Mouse (Mus musculus) neural tube, embryonic 15.5 days (tissue): Measurements from ENCODE around the gene Cdhr3. TPM values are rescaled to one million over a fixed set of nuclear protein-coding genes. Genes with fewer than 3 reads are reported as not detected.

Experiments used
- ATAC-seq: fragments of 200-750 bp; cut with Nextera tagmentation; 2 replicates; pipeline ENCODE4 v1.8.0; 2017; ENCODE audit warnings: mild to moderate bottlenecking, moderate TSS enrichment, moderate library complexity; ENCODE audit not compliant: low FRiP score
- H3K27ac ChIP-seq: fragments of 300-500 bp; sonication (generic); replicated peaks from 2 replicates; pipeline ENCODE4 v1.5.1; 2015; ENCODE audit warnings: mild to moderate bottlenecking, inconsistent platforms
- H3K27me3 ChIP-seq: fragments of 300-500 bp; sonication (generic); replicated peaks from 2 replicates; pipeline ENCODE4 v1.6.1; 2015; ENCODE audit warnings: inconsistent platforms
- H3K36me3 ChIP-seq: fragments of 300-500 bp; sonication (generic); 2 replicates; pipeline ENCODE4 v1.6.1; 2015; ENCODE audit warnings: inconsistent platforms
- H3K4me1 ChIP-seq: fragments of 300-500 bp; sonication (generic); 2 replicates; pipeline ENCODE4 v1.6.1; 2015; ENCODE audit warnings: inconsistent platforms
- H3K4me2 ChIP-seq: fragments of 300-500 bp; sonication (generic); 2 replicates; pipeline ENCODE4 v1.6.1; 2015; ENCODE audit warnings: inconsistent platforms, mild to moderate bottlenecking, moderate library complexity
- H3K4me3 ChIP-seq: fragments of 300-500 bp; sonication (generic); replicated peaks from 2 replicates; pipeline ENCODE4 v1.5.1; 2015; ENCODE audit warnings: mild to moderate bottlenecking, inconsistent platforms
- H3K9ac ChIP-seq: fragments of 300-500 bp; sonication (generic); replicated peaks from 2 replicates; pipeline ENCODE4 v1.6.1; 2015; ENCODE audit warnings: mild to moderate bottlenecking, inconsistent platforms
- H3K9me3 ChIP-seq: fragments of 300-500 bp; sonication (generic); replicated peaks from 2 replicates; pipeline ENCODE4 v1.6.1; 2016; ENCODE audit warnings: inconsistent platforms
- WGBS: fragments of 180-500 bp; shearing (Covaris S2); methylation state at CpG from one replicate; pipeline ENCODE4 v1.1.7; 2015; ENCODE audit warnings: mixed read lengths; 5-methylcytosine and 5-hydroxymethylcytosine counted together
- polyA plus RNA-seq: library from polyadenylated mRNA; unstranded; fragments of >200 nt; fragmentation: Nextera tagmentation; extraction: Ambion mirVana; gene quantifications from 2 replicates; pipeline ENCODE4 v1.2.1, GENCODE M21; 2015

Cdhr3 gene
- polyA plus RNA-seq, 1 experiment from 2014 or later: 0.18 TPM

DNA sequence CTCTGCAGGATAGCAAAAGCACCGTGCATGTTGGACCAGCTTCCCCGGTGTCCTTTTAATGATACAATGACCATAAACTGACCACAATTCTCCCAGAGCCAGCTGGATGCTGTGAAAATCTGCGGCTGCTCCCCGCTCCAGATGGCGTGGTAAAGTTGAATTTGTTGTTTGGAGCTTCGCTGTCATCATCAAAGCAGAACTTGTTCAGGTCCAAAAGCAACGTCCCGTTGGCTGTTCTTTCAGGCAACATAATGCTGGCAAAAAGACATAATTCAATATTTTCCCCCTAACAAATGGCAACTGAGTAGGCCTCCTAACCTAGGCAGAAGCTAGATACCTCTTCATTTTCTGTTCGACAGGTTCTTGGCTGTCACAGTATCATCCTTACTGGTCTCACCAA, 39.4 kb downstream of the Cdhr3 start:
- no peak overlapping the region for H3K9ac ChIP-seq
- H3K9me3 ChIP-seq: no peaks in the 10 kb centered on the region
- H3K27ac ChIP-seq: no peak overlapping the region; the same call in 1 of the 2 replicates
- no peak for ATAC-seq
- H3K4me1 ChIP-seq: peaks cover 28% of the 10 kb centered on the region
- H3K27me3 ChIP-seq: no peaks in the 10 kb centered on the region
- H3K36me3 ChIP-seq: no peaks in the 10 kb centered on the region
- H3K4me3 ChIP-seq: no peak overlapping the region
- WGBS: 44% methylated on average over 9 of the region's 9 CpGs
- no peak overlapping the region for H3K4me2 ChIP-seq

DNA sequence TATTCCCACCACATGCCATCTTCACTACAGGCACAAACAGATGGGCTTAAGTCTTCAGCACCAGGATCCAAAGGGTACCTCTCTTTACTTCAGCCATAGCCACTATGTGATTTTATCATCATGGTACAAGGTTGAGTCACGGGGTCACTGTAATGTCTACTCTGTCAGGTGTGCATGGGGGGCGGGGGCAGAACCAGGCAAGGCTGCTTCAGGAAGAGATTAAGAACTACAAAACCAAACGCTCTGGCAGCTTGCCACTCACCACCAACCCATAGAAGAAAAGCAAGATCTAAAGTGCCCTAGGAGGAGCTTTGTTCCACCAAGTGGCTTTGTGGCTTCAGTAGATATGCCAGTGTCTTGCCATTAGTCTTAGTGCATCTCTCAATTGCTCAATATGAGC, 44.3 kb downstream of the Cdhr3 start:
- no peak for ATAC-seq
- Histone ChIP-seq H3K4me1 (peaks cover 24% of the 10 kb centered on the region), H3K4me3 (no peak overlapping the region), H3K36me3 (no peaks in the 10 kb centered on the region), H3K27me3 (no peaks in the 10 kb centered on the region), H3K9ac (no peak overlapping the region), H3K4me2 (no peak overlapping the region), H3K9me3 (no peaks in the 10 kb centered on the region), H3K27ac (no peak overlapping the region)
- 93% methylated on average over 3 of the region's 3 CpGs for WGBS

DNA sequence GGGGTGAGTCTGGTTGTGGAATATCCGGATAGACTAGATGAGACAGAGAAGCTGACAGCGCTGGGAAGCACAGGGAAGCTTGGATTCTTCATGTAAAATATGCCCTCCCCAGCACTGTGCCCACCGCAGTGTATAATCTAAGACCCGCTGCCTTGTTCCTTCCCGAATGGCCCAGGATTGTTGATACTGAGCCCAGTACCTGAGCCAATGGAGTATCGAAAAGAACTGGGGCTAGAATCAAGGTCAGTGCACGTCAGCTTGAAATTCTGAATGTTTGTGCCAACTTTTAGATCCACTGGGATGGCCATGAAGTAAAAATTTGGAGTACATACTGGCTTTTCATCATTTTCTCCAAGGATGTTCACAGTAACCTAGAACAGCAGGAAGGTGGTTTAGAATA, 46.2 kb downstream of the Cdhr3 start:
- ATAC-seq: 0 out of 2 replicates have a peak, but pooled peaks have one; percentile 15
- Histone ChIP-seq H3K9me3 (no peaks in the 10 kb centered on the region), H3K27me3 (no peaks in the 10 kb centered on the region), H3K4me1 (peaks cover 16% of the 10 kb centered on the region), H3K27ac (no peak overlapping the region; the same call in 1 of the 2 replicates), H3K36me3 (no peaks in the 10 kb centered on the region), H3K4me3 (no peak overlapping the region), H3K4me2 (no peak overlapping the region), H3K9ac (no peak overlapping the region)
- WGBS: 70% methylated on average over 7 of the region's 7 CpGs

DNA sequence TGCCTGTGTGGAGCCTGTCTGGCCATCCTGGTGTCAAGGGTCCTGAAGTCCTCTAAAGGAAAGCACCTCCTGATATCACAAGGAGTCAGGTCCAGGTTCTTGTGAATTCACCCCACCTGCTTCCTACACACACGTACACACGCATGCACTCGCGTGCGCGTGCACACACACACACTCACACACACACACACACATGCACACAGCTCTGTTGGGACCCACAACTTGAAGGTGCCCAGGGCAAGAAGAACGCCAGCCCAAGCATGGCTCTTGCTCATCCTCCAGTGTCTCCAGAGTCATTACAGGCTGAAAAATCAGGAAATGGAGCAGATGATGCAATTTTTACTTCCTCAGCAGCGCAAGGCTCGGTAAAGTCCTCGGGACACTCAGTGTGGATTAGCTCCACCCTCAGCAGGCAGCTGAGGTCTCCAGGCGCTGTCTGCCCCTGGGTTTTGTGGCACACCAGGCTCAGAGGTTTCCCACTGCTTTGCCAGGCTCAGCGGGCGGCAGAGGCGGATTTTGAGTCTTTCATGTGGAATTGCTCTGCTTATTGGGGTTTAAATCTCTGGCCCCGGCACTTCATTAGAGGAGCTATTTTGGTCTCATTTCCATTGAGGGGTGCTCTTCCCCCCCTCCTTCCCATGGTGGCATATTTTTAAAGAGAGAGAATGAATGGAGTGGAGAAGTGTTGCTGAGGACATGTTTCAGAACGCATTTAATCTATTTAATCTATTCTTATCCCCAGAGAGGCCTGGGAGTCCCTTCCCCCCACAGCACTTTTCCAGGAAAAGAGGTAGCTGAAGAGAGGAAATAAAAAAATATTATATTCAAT, 46.9 kb downstream of the Cdhr3 start:
- no peak overlapping the region for H3K4me3 ChIP-seq
- WGBS: 39% methylated on average over 16 of the region's 16 CpGs
- peak overlapping the region; percentile 20; the same call in 1 of the 2 replicates for H3K27ac ChIP-seq
- no peak overlapping the region for H3K9ac ChIP-seq
- no peaks in the 10 kb centered on the region for H3K9me3 ChIP-seq
- H3K4me2 ChIP-seq: peak overlapping the region; percentile 28
- peak; percentile 53; the same call in 1 of the 2 replicates for ATAC-seq
- peaks cover 16% of the 10 kb centered on the region for H3K4me1 ChIP-seq
- H3K27me3 ChIP-seq: no peaks in the 10 kb centered on the region
- H3K36me3 ChIP-seq: no peaks in the 10 kb centered on the region

DNA sequence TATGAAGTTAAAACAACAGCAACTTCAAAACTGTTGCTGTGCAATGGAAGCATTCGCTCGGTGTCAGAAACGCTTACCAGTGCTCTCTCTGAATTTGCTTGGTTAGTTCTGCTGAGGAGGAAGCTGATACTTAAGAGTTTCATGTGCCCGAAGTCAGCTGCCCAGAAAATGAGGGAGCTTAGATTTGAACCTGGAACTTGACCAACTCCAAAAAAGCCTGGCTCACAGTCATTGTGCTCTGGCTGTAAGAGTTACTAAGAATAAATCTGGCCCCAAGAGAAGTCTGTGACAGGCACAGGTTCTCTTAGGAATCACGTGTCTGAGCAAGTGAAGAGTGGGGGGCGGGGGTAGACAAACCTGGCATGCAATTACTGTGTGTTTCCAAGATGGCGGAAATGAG, 51.2 kb downstream of the Cdhr3 start:
- H3K27ac ChIP-seq: no peak overlapping the region
- H3K27me3 ChIP-seq: peaks cover 6% of the 10 kb centered on the region; the same call in 1 of the 2 replicates
- H3K9ac ChIP-seq: no peak overlapping the region
- no peak for ATAC-seq
- H3K9me3 ChIP-seq: no peaks in the 10 kb centered on the region
- H3K4me1 ChIP-seq: peaks cover 16% of the 10 kb centered on the region
- no peak overlapping the region for H3K4me2 ChIP-seq
- no peaks in the 10 kb centered on the region for H3K36me3 ChIP-seq
- WGBS: 89% methylated on average over 7 of the region's 7 CpGs
- H3K4me3 ChIP-seq: no peak overlapping the region

DNA sequence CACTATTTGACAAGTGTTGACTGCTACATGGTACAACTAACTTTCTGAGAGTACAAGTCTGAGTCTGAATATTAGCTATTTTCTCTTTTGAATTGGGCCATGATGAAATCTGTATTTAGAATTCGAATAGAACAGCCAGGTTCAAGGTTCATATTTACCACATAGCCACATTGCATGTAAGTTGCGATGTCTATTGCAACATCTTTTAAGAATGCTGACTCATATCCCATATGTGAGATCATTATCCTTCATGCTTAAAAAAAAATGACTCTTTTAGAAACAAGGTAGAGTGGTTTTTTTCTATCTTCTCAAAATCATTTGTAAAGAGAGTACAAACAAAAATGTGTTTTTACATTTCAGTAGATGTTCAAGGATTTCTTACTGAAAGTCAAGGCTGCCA, 51.9 kb downstream of the Cdhr3 start:
- Histone ChIP-seq H3K9ac (no peak overlapping the region), H3K27me3 (peaks cover 6% of the 10 kb centered on the region; the same call in 1 of the 2 replicates), H3K36me3 (no peaks in the 10 kb centered on the region), H3K9me3 (no peaks in the 10 kb centered on the region), H3K4me1 (peaks cover 15% of the 10 kb centered on the region), H3K27ac (no peak overlapping the region), H3K4me3 (no peak overlapping the region), H3K4me2 (no peak overlapping the region)
- WGBS: 86% methylated on average over 2 of the region's 2 CpGs
- ATAC-seq: no peak

DNA sequence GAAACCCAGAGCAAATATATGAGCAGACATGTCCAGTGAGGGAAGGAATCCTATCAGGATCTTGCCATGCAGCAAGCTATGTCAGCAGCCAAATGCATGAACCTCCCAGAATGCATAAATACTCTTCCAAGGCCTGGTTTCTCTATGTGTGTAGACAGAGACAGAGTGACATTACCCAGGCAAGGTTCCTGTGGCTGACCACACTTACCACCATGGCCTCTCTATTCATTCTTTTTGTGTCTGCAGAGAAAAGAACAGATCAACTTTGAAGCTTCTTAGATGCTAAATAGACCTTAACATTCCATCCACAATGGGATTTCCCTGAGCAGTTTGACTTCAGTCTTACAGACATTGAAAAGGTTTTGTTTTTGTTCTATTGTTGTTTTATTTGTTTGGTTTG, 54.0 kb downstream of the Cdhr3 start:
- H3K27me3 ChIP-seq: peaks cover 6% of the 10 kb centered on the region; the same call in 1 of the 2 replicates
- no peaks in the 10 kb centered on the region for H3K36me3 ChIP-seq
- no peak overlapping the region for H3K9ac ChIP-seq
- H3K27ac ChIP-seq: no peak overlapping the region
- no peak overlapping the region for H3K4me2 ChIP-seq
- no peak for ATAC-seq
- H3K9me3 ChIP-seq: no peaks in the 10 kb centered on the region
- peaks cover 25% of the 10 kb centered on the region for H3K4me1 ChIP-seq
- H3K4me3 ChIP-seq: no peak overlapping the region

DNA sequence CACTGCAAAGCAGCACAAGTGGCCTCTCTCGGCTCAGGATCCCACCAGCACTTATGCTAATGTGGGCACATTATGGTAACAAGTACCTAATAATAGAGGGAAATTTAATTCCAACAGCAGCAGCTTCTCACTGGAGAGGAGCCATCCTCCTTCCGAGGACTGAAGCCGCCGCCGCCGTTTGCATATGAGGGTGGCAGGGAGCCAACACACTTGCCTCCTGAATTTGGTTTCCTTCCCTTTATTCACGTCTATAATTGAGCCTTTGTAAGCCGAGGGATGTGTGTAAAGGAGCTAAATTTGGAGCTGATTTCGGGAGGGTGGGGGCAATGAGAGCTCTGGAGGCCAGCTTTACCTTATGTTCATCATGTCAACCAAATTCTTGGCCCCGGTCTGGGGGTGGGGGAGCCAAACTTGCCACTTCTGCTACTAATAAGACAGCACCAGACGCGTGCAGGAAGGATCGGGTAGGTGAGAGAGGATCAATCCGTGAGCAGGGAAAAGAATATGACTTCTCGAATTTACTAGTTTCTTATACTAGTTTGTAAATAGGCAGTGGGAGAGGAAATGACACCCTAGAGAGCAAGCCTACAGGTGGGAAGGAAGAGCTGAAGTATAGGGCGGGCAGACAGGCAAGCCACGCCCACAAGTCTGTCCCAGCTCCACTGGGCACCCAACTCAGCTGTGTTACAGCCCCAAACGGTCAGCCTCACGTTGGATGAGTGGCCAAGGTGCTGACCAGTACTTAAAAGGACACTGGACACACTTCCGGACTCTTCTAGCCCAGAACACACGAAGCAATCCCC, 56.8 kb downstream of the Cdhr3 start:
- Histone ChIP-seq H3K27ac (peak overlapping the region; percentile 71), H3K4me1 (peaks cover 33% of the 10 kb centered on the region), H3K27me3 (peaks cover 9% of the 10 kb centered on the region; the same call in 1 of the 2 replicates), H3K4me2 (peak overlapping the region; percentile 29), H3K36me3 (no peaks in the 10 kb centered on the region), H3K9ac (no peak overlapping the region), H3K4me3 (no peak overlapping the region), H3K9me3 (no peaks in the 10 kb centered on the region)
- WGBS: 13% methylated on average over 21 of the region's 21 CpGs
- peak; percentile 87 for ATAC-seq

DNA sequence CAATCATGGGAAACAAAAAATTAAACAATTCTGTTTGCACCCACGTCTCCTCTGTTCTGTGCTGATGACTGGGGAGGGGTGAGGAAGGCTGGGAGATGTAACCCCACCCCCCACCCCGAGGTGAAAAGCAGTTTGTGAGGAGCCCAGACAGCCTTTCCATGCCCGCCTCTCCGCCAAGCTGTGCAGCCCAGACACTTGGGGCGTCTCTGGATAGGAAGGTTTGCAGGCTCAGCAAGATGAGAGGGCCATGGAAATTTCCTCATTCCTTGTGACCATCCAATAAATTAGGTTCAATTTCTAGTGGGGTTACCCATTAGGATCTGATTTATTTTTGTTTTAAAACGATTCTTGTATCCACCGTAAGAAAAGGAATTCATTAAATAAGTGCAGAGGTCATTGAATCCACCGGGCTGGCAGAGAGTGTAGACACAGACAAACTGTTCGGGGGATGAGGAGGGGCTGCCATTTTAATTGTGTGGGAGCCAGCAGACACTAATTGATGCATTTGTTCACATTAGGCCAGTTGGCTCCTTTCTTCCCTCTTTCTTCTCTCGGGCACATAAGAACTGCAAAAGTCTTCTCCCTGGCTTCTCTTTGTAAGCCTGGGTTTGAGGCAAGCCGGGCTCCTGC, 57.5 kb downstream of the Cdhr3 start:
- Histone ChIP-seq H3K9ac (no peak overlapping the region), H3K27me3 (peaks cover 9% of the 10 kb centered on the region; the same call in 1 of the 2 replicates), H3K4me2 (peak overlapping the region; percentile 29), H3K27ac (peak overlapping the region; percentile 71), H3K4me1 (peaks cover 40% of the 10 kb centered on the region), H3K4me3 (no peak overlapping the region), H3K9me3 (no peaks in the 10 kb centered on the region), H3K36me3 (no peaks in the 10 kb centered on the region)
- 7% methylated on average over 11 of the region's 11 CpGs for WGBS
- peak; percentile 85 for ATAC-seq

DNA sequence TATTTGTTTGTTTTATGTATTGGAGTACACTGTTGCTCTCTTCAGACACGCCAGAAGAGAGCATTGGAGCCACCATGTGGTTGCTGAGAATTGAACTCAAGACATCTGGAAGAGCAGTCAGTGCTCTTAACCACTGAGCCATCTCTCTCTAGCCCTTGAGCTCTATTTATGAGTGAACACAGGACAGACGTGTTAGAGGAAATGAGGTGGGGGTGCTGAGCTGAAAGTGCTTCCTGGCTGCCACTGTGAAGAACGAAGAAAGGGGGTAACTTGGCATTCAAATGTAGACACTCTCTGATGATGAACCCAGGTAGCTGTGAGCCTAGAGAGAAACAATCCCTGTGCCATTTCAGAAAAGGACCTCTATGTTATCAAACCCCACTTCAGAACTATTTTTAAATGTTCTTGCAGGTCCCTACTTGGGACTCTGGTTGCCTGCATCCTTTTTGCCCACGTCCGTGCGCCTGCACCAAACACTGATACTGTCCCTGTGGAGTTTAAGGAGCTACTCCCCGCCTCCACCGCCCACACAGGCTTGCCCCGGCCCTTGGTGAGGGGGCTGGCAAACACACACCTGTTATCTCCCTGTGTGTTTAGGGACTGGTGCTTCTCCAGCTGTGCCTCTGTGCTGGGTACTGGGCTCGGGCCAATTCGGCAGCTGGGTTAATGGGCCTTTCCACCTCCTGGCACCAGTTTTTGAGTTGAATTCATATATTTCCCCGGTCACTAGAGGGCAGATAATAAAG, 58.2 kb downstream of the Cdhr3 start:
- WGBS: 35% methylated on average over 12 of the region's 12 CpGs
- Histone ChIP-seq H3K4me1 (peaks cover 46% of the 10 kb centered on the region), H3K9ac (no peak overlapping the region), H3K36me3 (no peaks in the 10 kb centered on the region), H3K27ac (peak overlapping the region; percentile 71), H3K27me3 (peaks cover 9% of the 10 kb centered on the region; the same call in 1 of the 2 replicates), H3K4me2 (peak overlapping the region; percentile 22; the same call in 1 of the 2 replicates), H3K9me3 (no peaks in the 10 kb centered on the region), H3K4me3 (no peak overlapping the region)
- no peak for ATAC-seq

DNA sequence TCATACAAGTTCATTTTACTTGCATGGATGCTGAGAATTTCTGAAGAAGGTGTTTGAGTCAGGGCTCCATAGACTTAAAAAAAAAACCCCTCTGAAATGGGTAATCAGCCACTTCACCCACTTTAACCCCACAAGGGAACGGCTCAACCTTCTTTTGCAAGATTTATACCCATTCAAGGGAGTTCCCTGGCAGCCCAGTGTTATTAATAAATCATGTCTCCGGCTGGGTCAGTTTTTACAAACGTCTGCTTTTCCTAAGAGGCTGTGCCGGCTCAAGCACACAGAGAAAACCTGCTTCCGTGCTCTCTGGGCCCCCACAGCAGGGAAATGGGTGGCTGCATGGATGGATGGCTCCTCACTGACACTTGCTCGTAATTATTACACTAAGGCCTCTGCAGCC, 59.5 kb downstream of the Cdhr3 start:
- no peaks in the 10 kb centered on the region for H3K9me3 ChIP-seq
- no peak overlapping the region for H3K4me3 ChIP-seq
- no peaks in the 10 kb centered on the region for H3K36me3 ChIP-seq
- no peak overlapping the region for H3K27ac ChIP-seq
- ATAC-seq: no peak
- peaks cover 50% of the 10 kb centered on the region for H3K4me1 ChIP-seq
- no peak overlapping the region for H3K9ac ChIP-seq
- peaks cover 13% of the 10 kb centered on the region for H3K27me3 ChIP-seq
- no peak overlapping the region for H3K4me2 ChIP-seq
- 13% methylated on average over 6 of the region's 6 CpGs for WGBS
